Mouse (Mus musculus): Measurements from ENCODE around the gene Kcnq5. TPM values are rescaled to one million over a fixed set of nuclear protein-coding genes. Genes with fewer than 3 reads are reported as not detected.

The Kcnq5 gene
- polyA plus RNA-seq, 1 experiment from 2014 or later: 0.61 TPM

GRCm38 (mm10) chr1:21820066-21820630 lies 141.6 kb downstream of the Kcnq5 start:
- WGBS: 83% methylated on average over 10 of the region's 10 CpGs
- Histone ChIP-seq H3K9ac (ENCODE audit: low read length) (no peak overlapping the region), H3K9me3 (ENCODE audit: control insufficient read depth, low read length) (no peaks in the 10 kb centered on the region), H3K36me3 (ENCODE audit: control insufficient read depth, insufficient read depth, low read length) (no peaks in the 10 kb centered on the region), H3K4me2 (ENCODE audit: low read depth, severe bottlenecking) (no peak overlapping the region), H3K4me3 (ENCODE audit: low read depth, low read length) (no peak overlapping the region), H3K4me1 (ENCODE audit: control insufficient read depth, insufficient read depth, low read length) (no peaks in the 10 kb centered on the region), H3K27ac (replicated peaks; ENCODE audit: low read depth, low read length) (no peak overlapping the region), H3K27me3 (ENCODE audit: control insufficient read depth, insufficient read depth, low read length) (no peaks in the 10 kb centered on the region)
- ATAC-seq (ENCODE audit: insufficient number of reproducible peaks, low FRiP score, low TSS enrichment, low read depth): no peak
- DNase-seq (ENCODE audit: low spot score): no peak

- DNase-seq (ENCODE audit: low spot score) (no peak), ATAC-seq (ENCODE audit: insufficient number of reproducible peaks, low FRiP score, low TSS enrichment, low read depth) (no peak)
- Histone ChIP-seq H3K27ac (replicated peaks; ENCODE audit: low read depth, low read length) (no peak overlapping the region), H3K4me2 (ENCODE audit: low read depth, severe bottlenecking) (no peak overlapping the region), H3K36me3 (ENCODE audit: control insufficient read depth, insufficient read depth, low read length) (no peaks in the 10 kb centered on the region), H3K9ac (ENCODE audit: low read length) (no peak overlapping the region), H3K4me1 (ENCODE audit: control insufficient read depth, insufficient read depth, low read length) (no peaks in the 10 kb centered on the region), H3K4me3 (ENCODE audit: low read depth, low read length) (no peak overlapping the region), H3K9me3 (ENCODE audit: control insufficient read depth, low read length) (no peaks in the 10 kb centered on the region), H3K27me3 (ENCODE audit: control insufficient read depth, insufficient read depth, low read length) (no peaks in the 10 kb centered on the region)
- 88% methylated on average over 2 of the region's 2 CpGs for WGBS
These were observed 156.7 kb downstream of the Kcnq5 start for GRCm38 (mm10) chr1:21805064-21805463.

GRCm38 (mm10) chr1:21804477-21804866 lies 157.3 kb downstream of the Kcnq5 start:
- Histone ChIP-seq H3K36me3 (ENCODE audit: control insufficient read depth, insufficient read depth, low read length) (no peaks in the 10 kb centered on the region), H3K9ac (ENCODE audit: low read length) (no peak overlapping the region), H3K9me3 (ENCODE audit: control insufficient read depth, low read length) (no peaks in the 10 kb centered on the region), H3K4me2 (ENCODE audit: low read depth, severe bottlenecking) (no peak overlapping the region), H3K27ac (replicated peaks; ENCODE audit: low read depth, low read length) (no peak overlapping the region), H3K27me3 (ENCODE audit: control insufficient read depth, insufficient read depth, low read length) (no peaks in the 10 kb centered on the region), H3K4me3 (ENCODE audit: low read depth, low read length) (no peak overlapping the region), H3K4me1 (ENCODE audit: control insufficient read depth, insufficient read depth, low read length) (no peaks in the 10 kb centered on the region)
- WGBS: 83% methylated on average over 2 of the region's 2 CpGs
- no peak for ATAC-seq (ENCODE audit: insufficient number of reproducible peaks, low FRiP score, low TSS enrichment, low read depth)
- DNase-seq (ENCODE audit: low spot score): no peak

GRCm38 (mm10) chr1:21803751-21804476 lies 157.8 kb downstream of the Kcnq5 start:
- DNase-seq (ENCODE audit: low spot score): no peak
- no peak overlapping the region for H3K4me2 ChIP-seq (ENCODE audit: low read depth, severe bottlenecking)
- no peak overlapping the region for H3K4me3 ChIP-seq (ENCODE audit: low read depth, low read length)
- no peaks in the 10 kb centered on the region for H3K9me3 ChIP-seq (ENCODE audit: control insufficient read depth, low read length)
- ATAC-seq (ENCODE audit: insufficient number of reproducible peaks, low FRiP score, low TSS enrichment, low read depth): no peak
- H3K4me1 ChIP-seq (ENCODE audit: control insufficient read depth, insufficient read depth, low read length): no peaks in the 10 kb centered on the region
- H3K9ac ChIP-seq (ENCODE audit: low read length): no peak overlapping the region
- WGBS: 90% methylated on average over 5 of the region's 5 CpGs
- H3K36me3 ChIP-seq (ENCODE audit: control insufficient read depth, insufficient read depth, low read length): no peaks in the 10 kb centered on the region
- no peaks in the 10 kb centered on the region for H3K27me3 ChIP-seq (ENCODE audit: control insufficient read depth, insufficient read depth, low read length)
- H3K27ac ChIP-seq (replicated peaks; ENCODE audit: low read depth, low read length): no peak overlapping the region

GRCm38 (mm10) chr1:21780746-21781145 lies 181.0 kb downstream of the Kcnq5 start:
- H3K9me3 ChIP-seq (ENCODE audit: control insufficient read depth, low read length): no peaks in the 10 kb centered on the region
- WGBS: 73% methylated on average over 5 of the region's 5 CpGs
- DNase-seq (ENCODE audit: low spot score): no peak
- no peak overlapping the region for H3K27ac ChIP-seq (replicated peaks; ENCODE audit: low read depth, low read length)
- no peak for ATAC-seq (ENCODE audit: insufficient number of reproducible peaks, low FRiP score, low TSS enrichment, low read depth)
- no peak overlapping the region for H3K9ac ChIP-seq (ENCODE audit: low read length)
- no peaks in the 10 kb centered on the region for H3K36me3 ChIP-seq (ENCODE audit: control insufficient read depth, insufficient read depth, low read length)
- no peak overlapping the region for H3K4me3 ChIP-seq (ENCODE audit: low read depth, low read length)
- H3K4me2 ChIP-seq (ENCODE audit: low read depth, severe bottlenecking): no peak overlapping the region
- no peaks in the 10 kb centered on the region for H3K4me1 ChIP-seq (ENCODE audit: control insufficient read depth, insufficient read depth, low read length)
- no peaks in the 10 kb centered on the region for H3K27me3 ChIP-seq (ENCODE audit: control insufficient read depth, insufficient read depth, low read length)

GRCm38 (mm10) chr1:21777560-21777959 lies 184.2 kb downstream of the Kcnq5 start:
- Histone ChIP-seq H3K4me1 (ENCODE audit: control insufficient read depth, insufficient read depth, low read length) (no peaks in the 10 kb centered on the region), H3K27ac (replicated peaks; ENCODE audit: low read depth, low read length) (no peak overlapping the region), H3K36me3 (ENCODE audit: control insufficient read depth, insufficient read depth, low read length) (no peaks in the 10 kb centered on the region), H3K9me3 (ENCODE audit: control insufficient read depth, low read length) (no peaks in the 10 kb centered on the region), H3K4me3 (ENCODE audit: low read depth, low read length) (no peak overlapping the region), H3K27me3 (ENCODE audit: control insufficient read depth, insufficient read depth, low read length) (no peaks in the 10 kb centered on the region), H3K9ac (ENCODE audit: low read length) (no peak overlapping the region), H3K4me2 (ENCODE audit: low read depth, severe bottlenecking) (no peak overlapping the region)
- WGBS: 91% methylated on average over 5 of the region's 5 CpGs
- no peak for ATAC-seq (ENCODE audit: insufficient number of reproducible peaks, low FRiP score, low TSS enrichment, low read depth)
- no peak for DNase-seq (ENCODE audit: low spot score)

- Histone ChIP-seq H3K27ac (replicated peaks; ENCODE audit: low read depth, low read length) (no peak overlapping the region), H3K9me3 (ENCODE audit: control insufficient read depth, low read length) (no peaks in the 10 kb centered on the region), H3K9ac (ENCODE audit: low read length) (no peak overlapping the region), H3K4me3 (ENCODE audit: low read depth, low read length) (no peak overlapping the region), H3K4me2 (ENCODE audit: low read depth, severe bottlenecking) (no peak overlapping the region), H3K4me1 (ENCODE audit: control insufficient read depth, insufficient read depth, low read length) (no peaks in the 10 kb centered on the region), H3K27me3 (ENCODE audit: control insufficient read depth, insufficient read depth, low read length) (no peaks in the 10 kb centered on the region), H3K36me3 (ENCODE audit: control insufficient read depth, insufficient read depth, low read length) (no peaks in the 10 kb centered on the region)
- 37% methylated on average over 5 of the region's 5 CpGs for WGBS
- no peak for ATAC-seq (ENCODE audit: insufficient number of reproducible peaks, low FRiP score, low TSS enrichment, low read depth)
- DNase-seq (ENCODE audit: low spot score): no peak
These were observed 187.8 kb downstream of the Kcnq5 start for GRCm38 (mm10) chr1:21773931-21774330.

GRCm38 (mm10) chr1:21770494-21770893 lies 191.2 kb downstream of the Kcnq5 start:
- Histone ChIP-seq H3K4me1 (ENCODE audit: control insufficient read depth, insufficient read depth, low read length) (no peaks in the 10 kb centered on the region), H3K36me3 (ENCODE audit: control insufficient read depth, insufficient read depth, low read length) (no peaks in the 10 kb centered on the region), H3K27me3 (ENCODE audit: control insufficient read depth, insufficient read depth, low read length) (no peaks in the 10 kb centered on the region), H3K9me3 (ENCODE audit: control insufficient read depth, low read length) (no peaks in the 10 kb centered on the region), H3K4me3 (ENCODE audit: low read depth, low read length) (no peak overlapping the region), H3K4me2 (ENCODE audit: low read depth, severe bottlenecking) (no peak overlapping the region), H3K27ac (replicated peaks; ENCODE audit: low read depth, low read length) (no peak overlapping the region), H3K9ac (ENCODE audit: low read length) (no peak overlapping the region)
- WGBS: 79% methylated on average over 1 of the region's 1 CpGs
- no peak for ATAC-seq (ENCODE audit: insufficient number of reproducible peaks, low FRiP score, low TSS enrichment, low read depth)
- no peak for DNase-seq (ENCODE audit: low spot score)

GRCm38 (mm10) chr1:21749297-21749696 lies 212.4 kb downstream of the Kcnq5 start:
- WGBS: 91% methylated on average over 1 of the region's 1 CpGs

More at GRCm38 (mm10) chr1:21749297-21749696, 212.4 kb downstream of the Kcnq5 start:
- Histone ChIP-seq H3K27me3 (ENCODE audit: control insufficient read depth, insufficient read depth, low read length) (no peaks in the 10 kb centered on the region), H3K4me3 (ENCODE audit: low read depth, low read length) (no peak overlapping the region), H3K36me3 (ENCODE audit: control insufficient read depth, insufficient read depth, low read length) (no peaks in the 10 kb centered on the region), H3K4me2 (ENCODE audit: low read depth, severe bottlenecking) (no peak overlapping the region), H3K9me3 (ENCODE audit: control insufficient read depth, low read length) (no peaks in the 10 kb centered on the region), H3K4me1 (ENCODE audit: control insufficient read depth, insufficient read depth, low read length) (no peaks in the 10 kb centered on the region), H3K9ac (ENCODE audit: low read length) (no peak overlapping the region), H3K27ac (replicated peaks; ENCODE audit: low read depth, low read length) (no peak overlapping the region)
- DNase-seq (ENCODE audit: low spot score): no peak
- ATAC-seq (ENCODE audit: insufficient number of reproducible peaks, low FRiP score, low TSS enrichment, low read depth): no peak

All from limb, embryonic 11.5 days (tissue).